Mouse (Mus musculus) heart, postnatal 0 days (tissue): ENCODE measurements at regions not wholly inside any gene's neighbourhood (a gene's known extent, or its start where the extent isn't known, plus 50 kb on each side); places are given as distances from the start of the nearest gene placed in this dataset.
A peak's percentile ranks its signal among the peaks of the same experiment; 100 is the strongest.

Experiments used
- ATAC-seq: fragments of 200-750 bp; cut with Nextera tagmentation; 2 replicates; pipeline ENCODE4 v1.8.0; 2017; ENCODE audit warnings: low read depth, moderate number of reproducible peaks, moderate library complexity; ENCODE audit not compliant: insufficient read depth
- DNase-seq: peaks from one replicate; pipeline ENCODE4 v3.0.0-alpha.2; 2016; ENCODE audit warnings: low spot score
- H3K27ac ChIP-seq: fragments of 300-500 bp; sonication (generic); 2 replicates; pipeline ENCODE4 v1.5.1; 2014; ENCODE audit warnings: low read depth, mild to moderate bottlenecking
- H3K27me3 ChIP-seq: fragments of 300-500 bp; sonication (generic); 2 replicates; pipeline ENCODE4 v1.6.1; 2014; ENCODE audit warnings: low read length, mixed read lengths; ENCODE audit not compliant: control insufficient read depth, insufficient read depth
- H3K36me3 ChIP-seq: fragments of 300-500 bp; sonication (generic); replicated peaks from 2 replicates; pipeline ENCODE4 v1.6.1; 2014; ENCODE audit warnings: low read length, mixed read lengths; ENCODE audit not compliant: control insufficient read depth, insufficient read depth
- H3K4me1 ChIP-seq: fragments of 300-500 bp; sonication (generic); 2 replicates; pipeline ENCODE4 v1.6.1; 2014; ENCODE audit warnings: antibody characterized with exemption; ENCODE audit not compliant: control insufficient read depth, insufficient read depth
- H3K4me2 ChIP-seq: fragments of 300-500 bp; sonication (generic); 2 replicates; pipeline ENCODE4 v1.6.1; 2014; ENCODE audit warnings: low read depth, mild to moderate bottlenecking, low read length, moderate library complexity
- H3K4me3 ChIP-seq: fragments of 300-500 bp; sonication (generic); 2 replicates; pipeline ENCODE4 v1.5.1; 2014; ENCODE audit warnings: low read depth, low read length
- H3K9ac ChIP-seq: fragments of 300-500 bp; sonication (generic); replicated peaks from 2 replicates; pipeline ENCODE4 v1.6.1; 2014; ENCODE audit warnings: low read depth, low read length, mixed read lengths
- H3K9me3 ChIP-seq: fragments of 300-500 bp; sonication (generic); replicated peaks from 2 replicates; pipeline ENCODE4 v1.6.1; 2016; ENCODE audit warnings: low read length; ENCODE audit not compliant: control insufficient read depth
- CTCF ChIP-seq: IDR thresholded peaks from 2 replicates; pipeline ENCODE4 v1.5.1; 2016; ENCODE audit warnings: antibody characterized with exemption, control low read depth, low read depth
- EP300 ChIP-seq: IDR thresholded peaks from 2 replicates; pipeline ENCODE4 v1.6.1; 2016; ENCODE audit warnings: antibody characterized with exemption, low read depth
- WGBS: fragments of 180-500 bp; shearing (Covaris S2); extraction: QIAGEN DNeasy Blood & Tissue Kit; methylation state at CpG from one replicate; pipeline ENCODE4 v1.1.7; 2014; 5-methylcytosine and 5-hydroxymethylcytosine counted together

- H3K4me1 ChIP-seq, result no peaks in the 10 kb centered on the region
- H3K9me3 ChIP-seq, result no peaks in the 10 kb centered on the region
- ATAC-seq (peak; percentile 44; the same call in 1 of the 2 replicates), DNase-seq (no peak)
- 64% methylated on average over 18 of the region's 18 CpGs for WGBS
- H3K4me2 ChIP-seq, result no peak overlapping the region
- TF ChIP-seq CTCF, result no peak
- TF ChIP-seq EP300, result no peak
- H3K9ac ChIP-seq, result no peak overlapping the region
- no peaks in the 10 kb centered on the region for H3K36me3 ChIP-seq
- no peak overlapping the region for H3K27ac ChIP-seq
- no peak overlapping the region for H3K4me3 ChIP-seq
- H3K27me3 ChIP-seq, result no peaks in the 10 kb centered on the region
These were observed 229.6 kb downstream of the Hace1 start for GRCm38 (mm10) chr10:45806984-45807827.

DNA sequence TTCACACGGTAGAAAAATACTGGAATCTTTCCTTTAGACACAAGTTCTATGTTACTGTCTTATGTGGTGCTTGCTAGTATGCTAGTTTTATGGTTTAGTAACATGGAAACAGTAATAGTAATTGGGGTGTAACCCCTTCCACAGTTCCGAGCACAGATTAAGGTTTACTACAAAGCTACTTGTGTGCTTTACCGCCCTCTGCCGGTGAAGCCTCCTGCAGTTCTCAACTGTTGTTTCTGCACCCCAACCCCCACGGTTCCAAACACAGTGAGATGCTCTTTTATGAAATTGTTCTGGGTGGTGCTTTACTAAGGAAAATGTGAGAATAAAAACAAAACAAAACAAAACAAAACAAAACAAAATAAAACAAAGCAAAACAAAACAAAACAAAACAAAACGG is 234.3 kb downstream of the Hace1 start:
- Histone ChIP-seq H3K27ac (no peak overlapping the region), H3K9me3 (no peaks in the 10 kb centered on the region), H3K9ac (no peak overlapping the region), H3K27me3 (no peaks in the 10 kb centered on the region), H3K36me3 (no peaks in the 10 kb centered on the region), H3K4me3 (no peak overlapping the region), H3K4me1 (no peaks in the 10 kb centered on the region), H3K4me2 (no peak overlapping the region)
- ATAC-seq (no peak), DNase-seq (no peak)
- TF ChIP-seq EP300, result no peak
- peak; percentile 34 for TF ChIP-seq CTCF
- WGBS, result 47% methylated on average over 6 of the region's 6 CpGs

DNA sequence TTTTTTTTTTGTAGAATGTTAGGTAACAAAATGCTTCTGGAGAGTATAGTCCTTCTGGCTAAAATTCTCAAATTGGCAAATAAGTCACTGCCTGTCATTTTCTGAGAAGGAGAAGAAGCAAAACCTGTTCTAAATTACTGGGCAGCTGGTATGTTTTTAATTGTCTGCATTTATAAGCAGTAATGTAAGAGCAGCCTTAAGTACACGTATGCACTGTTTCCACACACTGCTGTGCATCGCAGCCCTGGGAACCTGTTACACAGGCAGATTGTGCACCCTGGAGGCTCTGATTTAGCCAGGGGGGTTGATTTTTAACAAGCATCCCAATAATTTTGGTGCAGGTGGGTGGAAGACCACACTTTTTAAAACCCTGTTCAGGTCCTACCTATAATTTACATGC is 236.2 kb downstream of the Hace1 start:
- ATAC-seq, result no peak
- H3K9me3 ChIP-seq, result no peaks in the 10 kb centered on the region
- no peak overlapping the region for H3K4me2 ChIP-seq
- DNase-seq, result no peak
- no peaks in the 10 kb centered on the region for H3K36me3 ChIP-seq
- no peaks in the 10 kb centered on the region for H3K27me3 ChIP-seq
- no peak for TF ChIP-seq CTCF
- no peak for TF ChIP-seq EP300
- H3K4me1 ChIP-seq, result no peaks in the 10 kb centered on the region
- H3K27ac ChIP-seq, result no peak overlapping the region
- H3K9ac ChIP-seq, result no peak overlapping the region
- WGBS, result 81% methylated on average over 2 of the region's 2 CpGs
- H3K4me3 ChIP-seq, result no peak overlapping the region

DNA sequence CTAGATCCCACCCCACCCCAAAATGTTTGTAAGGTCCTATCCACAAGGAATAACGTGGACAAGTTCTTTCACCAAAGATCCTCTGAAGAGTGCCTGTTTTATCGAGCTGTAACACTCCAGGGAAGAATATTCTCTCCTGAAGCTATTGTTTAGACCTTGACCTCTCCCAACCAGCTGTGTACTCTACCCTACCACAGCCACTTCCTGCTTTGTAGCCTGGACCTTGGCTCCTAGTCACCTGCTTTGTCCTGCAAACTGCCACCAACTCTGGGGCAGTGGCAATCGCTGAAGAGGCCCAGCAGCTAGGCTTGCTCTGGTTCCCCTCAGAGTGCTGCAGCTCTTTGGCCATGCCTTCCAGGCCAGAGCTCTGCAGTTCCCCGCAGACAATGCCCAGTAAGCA is 239.1 kb downstream of the Hace1 start:
- Histone ChIP-seq H3K4me3 (no peak overlapping the region), H3K9me3 (no peaks in the 10 kb centered on the region), H3K4me2 (no peak overlapping the region), H3K27ac (no peak overlapping the region), H3K36me3 (no peaks in the 10 kb centered on the region), H3K27me3 (no peaks in the 10 kb centered on the region), H3K9ac (no peak overlapping the region), H3K4me1 (no peaks in the 10 kb centered on the region)
- 82% methylated on average over 4 of the region's 4 CpGs for WGBS
- no peak for ATAC-seq
- TF ChIP-seq EP300 (no peak), CTCF (no peak)
- DNase-seq, result no peak

- WGBS, result 33% methylated on average over 8 of the region's 8 CpGs
- Histone ChIP-seq H3K27me3 (no peaks in the 10 kb centered on the region), H3K27ac (no peak overlapping the region), H3K4me2 (no peak overlapping the region), H3K4me3 (no peak overlapping the region), H3K9me3 (no peaks in the 10 kb centered on the region), H3K9ac (no peak overlapping the region), H3K36me3 (no peaks in the 10 kb centered on the region), H3K4me1 (no peaks in the 10 kb centered on the region)
- TF ChIP-seq EP300 (no peak), CTCF (no peak)
- ATAC-seq, result no peak
- DNase-seq, result no peak
These were observed 243.5 kb downstream of the Hace1 start for GRCm38 (mm10) chr10:45820986-45821655.
